Mouse (Mus musculus): Measurements from ENCODE around the gene Lrrc55. TPM values are rescaled to one million over a fixed set of nuclear protein-coding genes. Genes with fewer than 3 reads are reported as not detected.

Gene Lrrc55
- polyA plus RNA-seq, 1 experiment from 2014 or later: 4.2 TPM

DNA sequence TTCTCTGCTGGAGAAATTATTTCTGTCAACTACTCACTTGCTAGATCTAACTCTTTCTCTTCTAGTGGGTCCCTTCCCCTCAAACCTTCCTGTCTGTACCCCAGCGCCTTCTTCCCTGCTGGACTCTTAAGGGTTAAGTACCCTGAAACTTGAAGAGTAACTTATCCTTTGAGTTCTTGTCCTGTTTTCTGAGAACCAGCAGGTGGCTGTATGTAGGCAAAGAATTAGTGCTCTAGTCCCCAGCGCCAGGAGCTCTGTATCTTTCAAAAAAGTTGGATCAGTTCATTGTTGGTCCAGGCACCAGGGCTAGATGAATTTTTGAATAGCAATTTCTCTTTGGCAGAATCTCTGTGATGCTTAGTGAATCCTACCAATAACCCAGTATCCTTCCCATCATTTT, 58.9 kb downstream of the Lrrc55 start:
- Histone ChIP-seq H3K4me2 (replicated peaks) (no peak overlapping the region), H3K9me3 (no peaks in the 10 kb centered on the region), H3K9ac (no peak overlapping the region), H3K36me3 (no peaks in the 10 kb centered on the region), H3K4me3 (replicated peaks) (no peak overlapping the region; the same call in 1 of the 2 replicates), H3K4me1 (replicated peaks) (no peaks in the 10 kb centered on the region; the same call in 1 of the 2 replicates), H3K27me3 (replicated peaks) (no peaks in the 10 kb centered on the region), H3K27ac (no peak overlapping the region)
- no peak for ATAC-seq
- WGBS: 39% methylated on average over 2 of the region's 2 CpGs

DNA sequence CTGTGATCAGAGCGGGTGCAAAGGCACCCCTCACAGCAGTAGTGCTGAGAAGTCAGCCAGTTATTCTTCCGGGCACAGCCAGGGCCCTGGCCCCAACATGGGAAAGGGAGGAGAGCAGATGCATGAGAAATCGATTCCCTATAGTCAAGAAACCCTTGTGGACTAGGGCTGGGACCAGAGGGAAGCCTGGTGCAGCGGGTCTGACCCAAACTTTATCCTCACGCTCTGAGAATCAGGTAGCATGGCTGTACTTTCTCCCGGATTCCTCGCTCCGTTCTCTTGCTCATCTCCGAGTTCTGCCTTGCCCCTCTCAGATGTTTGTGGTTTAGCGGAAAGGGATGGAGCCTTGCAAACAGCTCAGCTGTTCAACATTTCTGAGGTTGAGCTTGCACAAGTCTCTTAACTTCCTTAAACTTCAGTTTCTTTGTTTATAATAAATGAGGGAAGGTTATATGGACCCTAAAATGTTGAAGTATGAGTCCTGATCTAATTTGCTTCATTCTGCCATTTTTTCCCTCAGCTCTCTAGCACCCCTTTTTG, 59.3 kb downstream of the Lrrc55 start:
- no peaks in the 10 kb centered on the region for H3K9me3 ChIP-seq
- H3K36me3 ChIP-seq: no peaks in the 10 kb centered on the region
- no peak overlapping the region for H3K9ac ChIP-seq
- H3K4me3 ChIP-seq (replicated peaks): peak overlapping the region; percentile 23
- WGBS: 50% methylated on average over 10 of the region's 10 CpGs
- no peak overlapping the region for H3K4me2 ChIP-seq (replicated peaks)
- peak overlapping the region; percentile 13; the same call in 1 of the 2 replicates for H3K27ac ChIP-seq
- ATAC-seq: no peak
- no peaks in the 10 kb centered on the region for H3K27me3 ChIP-seq (replicated peaks)
- no peaks in the 10 kb centered on the region; the same call in none of the 2 replicates for H3K4me1 ChIP-seq (replicated peaks)

DNA sequence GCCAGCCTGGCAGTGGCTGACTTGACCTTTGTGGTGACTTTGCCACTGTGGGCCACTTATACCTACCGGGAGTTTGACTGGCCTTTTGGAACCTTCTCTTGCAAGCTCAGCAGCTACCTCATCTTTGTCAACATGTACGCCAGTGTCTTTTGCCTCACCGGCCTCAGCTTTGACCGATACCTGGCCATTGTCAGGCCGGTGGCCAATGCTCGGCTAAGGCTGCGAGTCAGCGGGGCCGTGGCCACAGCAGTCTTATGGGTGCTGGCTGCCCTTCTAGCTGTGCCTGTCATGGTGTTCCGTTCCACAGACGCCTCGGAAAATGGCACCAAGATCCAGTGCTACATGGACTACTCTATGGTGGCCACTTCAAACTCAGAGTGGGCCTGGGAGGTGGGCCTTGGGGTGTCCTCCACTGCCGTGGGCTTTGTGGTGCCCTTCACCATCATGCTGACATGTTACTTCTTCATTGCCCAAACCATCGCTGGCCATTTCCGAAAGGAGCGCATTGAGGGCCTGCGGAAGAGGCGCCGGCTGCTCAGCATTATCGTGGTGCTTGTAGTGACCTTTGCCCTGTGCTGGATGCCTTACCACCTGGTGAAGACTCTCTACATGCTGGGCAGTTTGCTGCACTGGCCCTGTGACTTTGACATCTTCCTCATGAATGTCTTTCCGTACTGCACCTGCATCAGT, 60.0 kb downstream of the Lrrc55 start:
- Histone ChIP-seq H3K9me3 (no peaks in the 10 kb centered on the region), H3K4me1 (replicated peaks) (peaks cover 2% of the 10 kb centered on the region), H3K36me3 (no peaks in the 10 kb centered on the region), H3K4me2 (replicated peaks) (no peak overlapping the region), H3K27ac (peak overlapping the region; percentile 13; the same call in 1 of the 2 replicates), H3K4me3 (replicated peaks) (peak overlapping the region; percentile 23), H3K9ac (no peak overlapping the region), H3K27me3 (replicated peaks) (no peaks in the 10 kb centered on the region)
- no peak for ATAC-seq
- 77% methylated on average over 21 of the region's 21 CpGs for WGBS

DNA sequence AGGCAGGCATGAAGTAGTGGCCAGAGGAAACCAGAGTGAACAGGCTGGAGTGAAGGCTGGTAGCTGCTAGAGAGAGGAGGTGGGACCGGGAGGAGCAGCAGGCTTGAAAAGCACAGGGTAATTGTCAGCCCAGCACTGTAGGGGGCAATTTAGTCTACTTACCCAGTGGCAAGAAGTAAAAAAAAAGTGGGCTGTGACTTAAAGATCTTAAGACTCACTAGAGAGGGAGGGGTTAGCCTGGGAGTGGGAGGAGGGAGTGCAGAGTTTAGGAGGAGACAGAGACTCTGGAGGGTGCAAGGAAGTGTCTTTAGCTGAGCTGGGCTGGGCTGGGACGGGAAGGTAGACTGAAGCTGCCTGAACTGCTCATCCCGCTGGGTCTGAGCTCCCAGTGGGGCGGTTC, 60.9 kb downstream of the Lrrc55 start, which contains the start of gene Aplnr:
Gene Aplnr, plus strand, starts transcription at position 137 of the 400 bp plus-strand sequence.
- H3K27ac ChIP-seq: 0 out of 2 replicates have a peak within 1 kb of the TSS, but pooled peaks have one; percentile 13

DNA sequence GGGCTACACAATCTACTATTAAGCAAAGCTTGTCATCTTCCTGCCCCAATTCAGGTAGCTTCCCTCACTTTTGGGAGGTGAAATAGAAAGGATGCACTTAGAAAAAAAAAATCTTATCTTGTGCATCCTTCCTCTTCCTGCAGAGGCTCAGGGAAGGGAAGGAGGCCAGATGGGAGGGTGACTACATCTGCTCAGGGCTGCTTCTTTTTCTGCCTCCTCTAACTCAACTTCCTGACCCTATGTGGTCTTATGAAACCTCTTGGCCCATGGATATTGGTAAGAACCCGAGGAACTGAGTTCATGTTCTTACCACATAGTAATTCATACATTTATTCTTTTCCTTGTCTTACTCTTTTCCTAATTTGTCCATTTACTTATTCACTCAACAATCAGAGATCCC, 61.9 kb downstream of the Lrrc55 start:
- Histone ChIP-seq H3K4me1 (replicated peaks) (peaks cover 3% of the 10 kb centered on the region), H3K27ac (no peak overlapping the region), H3K4me3 (replicated peaks) (no peak overlapping the region), H3K4me2 (replicated peaks) (no peak overlapping the region), H3K9ac (no peak overlapping the region), H3K36me3 (no peaks in the 10 kb centered on the region), H3K27me3 (replicated peaks) (no peaks in the 10 kb centered on the region), H3K9me3 (no peaks in the 10 kb centered on the region)
- no peak for ATAC-seq
- WGBS: 33% methylated on average over 1 of the region's 1 CpGs

More for the DNA sequence above, 60.9 kb downstream of the Lrrc55 start, which contains the start of gene Aplnr:
- H3K36me3 ChIP-seq: no peaks in the 10 kb centered on the region
- no peak within 1 kb of the TSS for H3K9ac ChIP-seq
- ATAC-seq: peak; percentile 59
- 0 out of 2 replicates have a peak within 1 kb of the TSS, but pooled peaks have one; percentile 4 for H3K4me2 ChIP-seq (replicated peaks)
- H3K4me3 ChIP-seq (replicated peaks): peak within 1 kb of the TSS; percentile 23
- no peaks in the 10 kb centered on the region for H3K27me3 ChIP-seq (replicated peaks)
- peaks cover 3% of the 10 kb centered on the region for H3K4me1 ChIP-seq (replicated peaks)
- no peaks in the 10 kb centered on the region for H3K9me3 ChIP-seq
- WGBS: 18% methylated on average over 4 of the region's 4 CpGs

DNA sequence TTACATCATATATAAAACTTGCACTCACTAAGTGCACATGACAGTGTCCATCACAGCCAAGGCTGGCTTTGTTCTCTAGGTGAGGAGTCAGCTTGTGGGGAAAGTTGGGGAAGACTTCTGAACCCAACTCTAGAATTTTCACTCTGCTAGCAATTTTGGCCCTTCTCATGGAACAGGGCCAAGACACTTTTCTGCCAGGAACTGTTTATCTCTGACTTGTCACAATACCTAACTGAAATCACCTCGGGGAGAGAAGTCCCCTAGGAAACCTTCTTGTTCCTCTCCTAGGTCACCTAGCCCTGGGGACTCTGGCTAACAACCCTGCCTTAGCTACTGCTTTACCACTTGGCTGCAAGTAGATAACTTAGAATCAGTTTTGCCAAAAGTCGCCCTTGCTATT, 64.8 kb downstream of the Lrrc55 start:
- no peak overlapping the region for H3K4me3 ChIP-seq (replicated peaks)
- H3K27me3 ChIP-seq (replicated peaks): no peaks in the 10 kb centered on the region
- H3K9me3 ChIP-seq: no peaks in the 10 kb centered on the region
- peaks cover 3% of the 10 kb centered on the region for H3K4me1 ChIP-seq (replicated peaks)
- 38% methylated on average over 2 of the region's 2 CpGs for WGBS
- no peaks in the 10 kb centered on the region for H3K36me3 ChIP-seq
- H3K27ac ChIP-seq: peak overlapping the region; percentile 10; the same call in 1 of the 2 replicates
- no peak overlapping the region for H3K9ac ChIP-seq
- no peak for ATAC-seq
- H3K4me2 ChIP-seq (replicated peaks): no peak overlapping the region

DNA sequence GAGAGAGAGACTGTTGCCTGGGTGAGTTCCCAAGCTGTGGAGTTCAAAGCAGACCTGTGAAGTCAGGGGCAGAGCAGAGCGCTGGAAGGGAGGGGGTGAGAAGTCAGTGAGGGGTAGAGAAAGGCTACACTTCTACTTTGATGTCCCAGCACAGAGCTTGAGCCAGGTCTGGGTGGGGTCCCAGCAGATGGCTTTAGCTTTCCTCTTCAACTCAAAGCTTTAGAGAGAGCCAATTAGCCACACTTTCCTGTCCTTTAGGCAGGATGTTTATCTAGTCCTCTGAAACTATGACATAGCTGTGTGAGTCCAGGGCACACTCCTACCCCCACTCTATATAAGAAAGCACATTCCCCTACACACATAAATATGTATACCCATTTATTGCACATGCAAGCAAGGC, 65.3 kb downstream of the Lrrc55 start:
- Histone ChIP-seq H3K9ac (no peak overlapping the region), H3K27ac (no peak overlapping the region), H3K36me3 (no peaks in the 10 kb centered on the region), H3K4me1 (replicated peaks) (peaks cover 3% of the 10 kb centered on the region), H3K4me3 (replicated peaks) (no peak overlapping the region), H3K9me3 (no peaks in the 10 kb centered on the region), H3K4me2 (replicated peaks) (no peak overlapping the region), H3K27me3 (replicated peaks) (no peaks in the 10 kb centered on the region)
- WGBS: 25% methylated on average over 1 of the region's 1 CpGs
- ATAC-seq: no peak

DNA sequence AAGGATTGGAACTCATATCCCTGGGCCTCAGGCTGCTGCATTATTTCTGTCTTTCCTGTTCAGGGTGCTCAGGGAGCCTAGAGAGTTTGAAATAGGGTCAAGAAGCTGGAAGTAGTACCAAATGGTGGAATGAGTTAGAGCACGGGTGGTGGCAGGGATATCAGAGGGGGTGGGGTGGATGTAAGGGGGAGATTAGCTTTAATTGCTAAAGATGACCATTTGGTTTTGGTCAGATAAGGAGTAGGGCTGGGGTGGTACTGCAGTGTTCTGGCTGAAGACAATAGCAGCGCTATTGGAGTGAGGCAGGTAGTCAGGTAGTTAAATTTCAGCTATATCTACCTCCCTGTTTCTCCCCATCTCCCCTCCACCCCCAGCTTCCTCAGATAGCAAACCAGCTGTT, 65.8 kb downstream of the Lrrc55 start:
- Histone ChIP-seq H3K4me3 (replicated peaks) (no peak overlapping the region), H3K4me1 (replicated peaks) (peaks cover 3% of the 10 kb centered on the region; the same call in 1 of the 2 replicates), H3K36me3 (no peaks in the 10 kb centered on the region), H3K9me3 (no peaks in the 10 kb centered on the region), H3K27me3 (replicated peaks) (no peaks in the 10 kb centered on the region), H3K27ac (no peak overlapping the region), H3K4me2 (replicated peaks) (no peak overlapping the region), H3K9ac (no peak overlapping the region)
- no peak for ATAC-seq
- 33% methylated on average over 2 of the region's 2 CpGs for WGBS

DNA sequence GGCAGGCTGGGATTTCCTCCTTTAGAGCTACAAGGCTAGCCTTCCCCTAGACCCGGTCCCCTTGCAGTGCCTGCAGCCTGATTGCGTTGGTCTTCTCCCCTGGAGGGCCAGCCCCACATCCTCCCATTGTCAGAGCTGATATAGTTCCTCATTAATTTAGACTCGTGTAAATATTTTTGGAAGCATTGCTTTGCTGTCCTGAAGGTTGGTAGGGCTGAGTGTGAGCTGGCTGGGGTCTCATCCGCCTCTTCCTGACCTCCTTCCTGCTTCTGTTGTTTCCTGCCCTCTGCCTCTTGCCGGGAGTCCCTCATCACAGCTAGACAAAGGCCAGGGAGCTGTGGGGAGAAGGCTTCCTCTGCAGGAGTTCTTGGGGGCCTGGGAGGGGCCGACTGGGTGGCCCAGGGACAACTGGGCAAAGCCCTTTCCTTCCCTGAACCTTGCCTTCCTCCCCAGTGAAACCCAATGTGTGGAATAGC, 67.5 kb downstream of the Lrrc55 start:
- ATAC-seq: peak; percentile 53; the same call in 1 of the 2 replicates
- Histone ChIP-seq H3K36me3 (no peaks in the 10 kb centered on the region), H3K4me1 (replicated peaks) (peaks cover 3% of the 10 kb centered on the region; the same call in 1 of the 2 replicates), H3K4me3 (replicated peaks) (no peak overlapping the region), H3K27me3 (replicated peaks) (no peaks in the 10 kb centered on the region), H3K27ac (0 out of 2 replicates have a peak overlapping the region, but pooled peaks have one; percentile 17), H3K9me3 (no peaks in the 10 kb centered on the region), H3K9ac (no peak overlapping the region), H3K4me2 (replicated peaks) (no peak overlapping the region)
- 41% methylated on average over 6 of the region's 6 CpGs for WGBS

DNA sequence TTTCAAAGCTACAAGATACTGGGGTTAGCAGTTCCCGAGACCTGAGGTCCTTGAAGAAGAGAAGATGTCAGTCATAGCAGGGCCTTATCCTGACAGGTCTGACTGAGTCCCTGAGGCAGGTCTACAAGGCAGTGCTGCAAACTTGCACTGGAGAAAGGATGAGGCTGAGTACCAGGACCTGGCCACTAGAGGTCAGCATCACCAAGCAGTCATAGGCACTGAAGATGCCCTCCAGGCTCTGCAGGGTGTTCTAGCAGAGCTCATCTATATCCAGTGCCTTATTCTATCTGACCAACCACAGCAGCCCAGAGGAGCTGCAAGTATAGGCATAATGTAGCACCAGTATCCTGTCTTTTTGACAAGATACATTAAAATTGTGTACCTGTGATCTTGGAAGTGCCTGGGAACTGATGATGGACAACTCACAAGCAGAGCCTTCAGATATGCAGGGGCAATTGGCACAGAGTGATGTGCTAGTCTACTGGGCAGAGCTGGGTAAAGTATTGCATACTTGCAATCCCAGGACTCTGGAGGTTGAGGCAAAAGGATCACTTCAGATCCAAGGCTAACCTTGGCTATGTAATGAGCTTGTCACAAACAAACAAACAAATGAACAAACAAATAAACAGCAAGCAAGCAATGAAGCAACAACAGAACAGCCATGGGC, 73.0 kb downstream of the Lrrc55 start:
- Histone ChIP-seq H3K27ac (no peak overlapping the region), H3K9me3 (no peaks in the 10 kb centered on the region), H3K36me3 (no peaks in the 10 kb centered on the region), H3K4me1 (replicated peaks) (no peaks in the 10 kb centered on the region), H3K9ac (no peak overlapping the region), H3K27me3 (replicated peaks) (no peaks in the 10 kb centered on the region), H3K4me3 (replicated peaks) (no peak overlapping the region), H3K4me2 (replicated peaks) (no peak overlapping the region)
- ATAC-seq: peak; percentile 86
- 14% methylated on average over 1 of the region's 1 CpGs for WGBS

DNA sequence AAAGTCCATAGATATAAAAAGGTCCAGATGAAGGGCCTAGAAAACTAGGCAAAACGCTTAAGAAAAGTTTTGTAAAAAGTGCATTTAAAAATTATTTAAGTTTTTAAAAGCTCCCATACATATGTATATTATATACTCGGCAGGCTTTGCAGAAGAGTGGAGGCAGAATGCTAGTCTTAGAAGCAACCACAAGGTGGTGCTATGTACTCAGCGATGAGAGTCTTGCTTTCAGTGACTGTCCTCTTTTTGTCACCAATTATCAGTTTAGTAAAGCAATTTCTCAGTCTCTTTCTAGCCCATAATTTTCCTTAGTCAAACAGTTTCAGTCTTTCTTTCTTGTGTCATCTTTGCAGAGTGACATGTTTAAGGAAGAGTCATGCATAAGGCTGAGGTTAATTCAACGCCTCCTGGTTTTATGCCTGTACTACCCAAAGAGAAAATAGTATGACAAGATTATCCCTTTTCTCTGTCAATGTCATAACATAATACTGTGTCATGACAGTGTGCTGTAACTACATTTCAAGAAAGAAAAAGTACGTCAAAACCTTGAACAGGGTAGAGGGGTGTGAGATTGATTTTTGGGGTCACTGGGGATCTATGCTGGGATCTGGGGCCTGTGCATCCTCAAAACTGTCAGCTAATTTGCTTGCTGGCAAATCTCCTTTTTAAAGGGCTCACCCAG, 73.7 kb downstream of the Lrrc55 start:
- H3K4me2 ChIP-seq (replicated peaks): no peak overlapping the region
- no peaks in the 10 kb centered on the region for H3K4me1 ChIP-seq (replicated peaks)
- H3K9ac ChIP-seq: no peak overlapping the region
- H3K9me3 ChIP-seq: no peaks in the 10 kb centered on the region
- H3K4me3 ChIP-seq (replicated peaks): no peak overlapping the region
- no peaks in the 10 kb centered on the region for H3K27me3 ChIP-seq (replicated peaks)
- no peak overlapping the region for H3K27ac ChIP-seq
- no peaks in the 10 kb centered on the region for H3K36me3 ChIP-seq
- peak; percentile 75 for ATAC-seq
- WGBS: 25% methylated on average over 5 of the region's 5 CpGs

Data from intestine, embryonic 15.5 days (tissue).